Mouse (Mus musculus): ENCODE data around the gene Pbld1. TPM values are rescaled to one million over a fixed set of nuclear protein-coding genes. Genes with fewer than 3 reads are reported as not detected.

Gene Pbld1
- polyA plus RNA-seq, 1 experiment from 2014 or later = 0.33 TPM

- no peak for ATAC-seq (ENCODE audit: extremely low read depth, insufficient number of reproducible peaks, low FRiP score, low TSS enrichment)
- H3K4me2 ChIP-seq = no peak overlapping the region
- H3K36me3 ChIP-seq = no peaks in the 10 kb centered on the region
- no peaks in the 10 kb centered on the region for H3K9me3 ChIP-seq
- peaks cover 7% of the 10 kb centered on the region; the same call in 1 of the 2 replicates for H3K4me1 ChIP-seq
- peaks cover 4% of the 10 kb centered on the region; the same call in 1 of the 2 replicates for H3K27me3 ChIP-seq (replicated peaks)
- H3K9ac ChIP-seq = no peak overlapping the region
- no peak overlapping the region for H3K4me3 ChIP-seq
- no peak overlapping the region for H3K27ac ChIP-seq (replicated peaks)
- 75% methylated on average over 9 of the region's 9 CpGs for whole genome bisulfite sequencing
These were observed 4.6 kb downstream of the Pbld1 start for GRCm38 (mm10) chr10:63064516-63064915.

- Histone ChIP-seq H3K4me3 (no peak overlapping the region), H3K9ac (no peak overlapping the region), H3K27me3 (replicated peaks) (peaks cover 4% of the 10 kb centered on the region; the same call in 1 of the 2 replicates), H3K4me2 (no peak overlapping the region), H3K9me3 (no peaks in the 10 kb centered on the region), H3K36me3 (no peaks in the 10 kb centered on the region), H3K4me1 (peaks cover 2% of the 10 kb centered on the region; the same call in 1 of the 2 replicates), H3K27ac (replicated peaks) (no peak overlapping the region)
- no peak for ATAC-seq (ENCODE audit: extremely low read depth, insufficient number of reproducible peaks, low FRiP score, low TSS enrichment)
- WGBS = 55% methylated on average over 8 of the region's 8 CpGs
These were observed 5.6 kb downstream of the Pbld1 start for GRCm38 (mm10) chr10:63065561-63065960.

- Histone ChIP-seq H3K36me3 (no peaks in the 10 kb centered on the region), H3K9me3 (no peaks in the 10 kb centered on the region), H3K4me1 (no peaks in the 10 kb centered on the region), H3K9ac (no peak overlapping the region), H3K4me2 (no peak overlapping the region), H3K27me3 (replicated peaks) (peaks cover 4% of the 10 kb centered on the region; the same call in 1 of the 2 replicates), H3K4me3 (no peak overlapping the region), H3K27ac (replicated peaks) (no peak overlapping the region)
- no peak for ATAC-seq (ENCODE audit: extremely low read depth, insufficient number of reproducible peaks, low FRiP score, low TSS enrichment)
- 12% methylated on average over 5 of the region's 5 CpGs for WGBS
These were observed 6.0 kb downstream of the Pbld1 start for GRCm38 (mm10) chr10:63065988-63066387.

- H3K9ac ChIP-seq = no peak overlapping the region
- no peaks in the 10 kb centered on the region for H3K36me3 ChIP-seq
- H3K4me3 ChIP-seq = no peak overlapping the region
- H3K9me3 ChIP-seq = no peaks in the 10 kb centered on the region
- H3K27me3 ChIP-seq (replicated peaks) = peaks cover 20% of the 10 kb centered on the region
- peaks cover 18% of the 10 kb centered on the region for H3K4me1 ChIP-seq
- H3K27ac ChIP-seq (replicated peaks) = no peak overlapping the region
- no peak for ATAC-seq (ENCODE audit: extremely low read depth, insufficient number of reproducible peaks, low FRiP score, low TSS enrichment)
- no peak overlapping the region for H3K4me2 ChIP-seq
- 63% methylated on average over 10 of the region's 10 CpGs for WGBS
These were observed 26.3 kb downstream of the Pbld1 start for GRCm38 (mm10) chr10:63086304-63086703.

GRCm38 (mm10) chr10:63089103-63089757, 29.3 kb downstream of the Pbld1 start:
- H3K4me2 ChIP-seq = peak overlapping the region; percentile 73
- H3K27ac ChIP-seq (replicated peaks) = no peak overlapping the region
- H3K9ac ChIP-seq = peak overlapping the region; percentile 72
- no peaks in the 10 kb centered on the region for H3K9me3 ChIP-seq
- no peaks in the 10 kb centered on the region for H3K36me3 ChIP-seq
- H3K4me3 ChIP-seq = peak overlapping the region; percentile 48
- peaks cover 26% of the 10 kb centered on the region for H3K27me3 ChIP-seq (replicated peaks)
- WGBS = 38% methylated on average over 8 of the region's 8 CpGs
- peaks cover 18% of the 10 kb centered on the region for H3K4me1 ChIP-seq
- ATAC-seq (ENCODE audit: extremely low read depth, insufficient number of reproducible peaks, low FRiP score, low TSS enrichment) = no peak

GRCm38 (mm10) chr10:63089758-63090571, 30.0 kb downstream of the Pbld1 start:
- Histone ChIP-seq H3K27ac (replicated peaks) (no peak overlapping the region), H3K4me3 (peak overlapping the region; percentile 48), H3K9ac (peak overlapping the region; percentile 72)

GRCm38 (mm10) chr10:63091915-63092314, 32.0 kb downstream of the Pbld1 start:
- no peak overlapping the region for H3K9ac ChIP-seq
- H3K4me2 ChIP-seq = no peak overlapping the region
- H3K36me3 ChIP-seq = no peaks in the 10 kb centered on the region
- H3K9me3 ChIP-seq = no peaks in the 10 kb centered on the region
- peaks cover 13% of the 10 kb centered on the region for H3K4me1 ChIP-seq
- ATAC-seq (ENCODE audit: extremely low read depth, insufficient number of reproducible peaks, low FRiP score, low TSS enrichment) = no peak
- H3K4me3 ChIP-seq = no peak overlapping the region
- H3K27me3 ChIP-seq (replicated peaks) = peaks cover 28% of the 10 kb centered on the region
- WGBS = 77% methylated on average over 7 of the region's 7 CpGs
- H3K27ac ChIP-seq (replicated peaks) = no peak overlapping the region

More at GRCm38 (mm10) chr10:63089758-63090571, 30.0 kb downstream of the Pbld1 start:
- ATAC-seq (ENCODE audit: extremely low read depth, insufficient number of reproducible peaks, low FRiP score, low TSS enrichment) = no peak
- Histone ChIP-seq H3K9me3 (no peaks in the 10 kb centered on the region), H3K4me2 (peak overlapping the region; percentile 73), H3K27me3 (replicated peaks) (peaks cover 26% of the 10 kb centered on the region), H3K36me3 (no peaks in the 10 kb centered on the region), H3K4me1 (peaks cover 13% of the 10 kb centered on the region)
- 6% methylated on average over 26 of the region's 26 CpGs for WGBS

- no peaks in the 10 kb centered on the region for H3K9me3 ChIP-seq
- H3K4me2 ChIP-seq = no peak overlapping the region
- no peak overlapping the region for H3K9ac ChIP-seq
- no peak overlapping the region for H3K4me3 ChIP-seq
- peaks cover 36% of the 10 kb centered on the region for H3K27me3 ChIP-seq (replicated peaks)
- no peak for ATAC-seq (ENCODE audit: extremely low read depth, insufficient number of reproducible peaks, low FRiP score, low TSS enrichment)
- H3K4me1 ChIP-seq = peaks cover 13% of the 10 kb centered on the region
- H3K36me3 ChIP-seq = no peaks in the 10 kb centered on the region
- 65% methylated on average over 10 of the region's 10 CpGs for WGBS
- no peak overlapping the region for H3K27ac ChIP-seq (replicated peaks)
These were observed 32.9 kb downstream of the Pbld1 start for GRCm38 (mm10) chr10:63092616-63093550.

- 66% methylated on average over 2 of the region's 2 CpGs for WGBS
- Histone ChIP-seq H3K36me3 (no peaks in the 10 kb centered on the region), H3K4me1 (peaks cover 11% of the 10 kb centered on the region), H3K27ac (replicated peaks) (no peak overlapping the region), H3K4me3 (no peak overlapping the region), H3K4me2 (no peak overlapping the region), H3K27me3 (replicated peaks) (peaks cover 54% of the 10 kb centered on the region), H3K9ac (no peak overlapping the region), H3K9me3 (no peaks in the 10 kb centered on the region)
- no peak for ATAC-seq (ENCODE audit: extremely low read depth, insufficient number of reproducible peaks, low FRiP score, low TSS enrichment)
These were observed 36.8 kb downstream of the Pbld1 start for GRCm38 (mm10) chr10:63096757-63097156.

GRCm38 (mm10) chr10:63098191-63098590, 38.2 kb downstream of the Pbld1 start:
- no peaks in the 10 kb centered on the region for H3K36me3 ChIP-seq
- no peak overlapping the region for H3K4me2 ChIP-seq
- H3K9ac ChIP-seq = no peak overlapping the region
- 71% methylated on average over 12 of the region's 12 CpGs for WGBS
- ATAC-seq (ENCODE audit: extremely low read depth, insufficient number of reproducible peaks, low FRiP score, low TSS enrichment) = no peak
- no peaks in the 10 kb centered on the region for H3K9me3 ChIP-seq
- H3K4me3 ChIP-seq = no peak overlapping the region
- H3K4me1 ChIP-seq = peaks cover 11% of the 10 kb centered on the region
- H3K27ac ChIP-seq (replicated peaks) = no peak overlapping the region
- peaks cover 53% of the 10 kb centered on the region for H3K27me3 ChIP-seq (replicated peaks)

- no peak for ATAC-seq (ENCODE audit: extremely low read depth, insufficient number of reproducible peaks, low FRiP score, low TSS enrichment)
- 6% methylated on average over 16 of the region's 16 CpGs for WGBS
- no peak within 1 kb of the TSS for H3K27ac ChIP-seq (replicated peaks)
- peak within 1 kb of the TSS; percentile 97 for H3K4me2 ChIP-seq
- no peaks in the 10 kb centered on the region for H3K36me3 ChIP-seq
- H3K9ac ChIP-seq = peak within 1 kb of the TSS; percentile 81
- H3K4me3 ChIP-seq = peak within 1 kb of the TSS; percentile 67
- H3K27me3 ChIP-seq (replicated peaks) = peaks cover 53% of the 10 kb centered on the region
- H3K9me3 ChIP-seq = no peaks in the 10 kb centered on the region
- H3K4me1 ChIP-seq = peaks cover 11% of the 10 kb centered on the region
These were observed 39.6 kb downstream of the Pbld1 start, which contains the start of gene Atoh7 for GRCm38 (mm10) chr10:63099521-63099920. Gene Atoh7 (plus strand): TSS chr10:63099651.

Measured in heart, embryonic 13.5 days (tissue).